Mouse (Mus musculus) myocyte (in vitro differentiated cells): ENCODE measurements around the gene Suds3. TPM values are rescaled to one million over a fixed set of nuclear protein-coding genes. Genes with fewer than 3 reads are reported as not detected.

Source experiments
- H3K27me3 ChIP-seq: one replicate; pipeline ENCODE4 v1.6.1; 2011; ENCODE audit not compliant: control insufficient read depth, insufficient read depth, insufficient read length
- H3K36me3 ChIP-seq: one replicate; pipeline ENCODE4 v1.6.1; 2011; ENCODE audit not compliant: control insufficient read depth, insufficient read depth
- H3K4me2 ChIP-seq: one replicate; pipeline ENCODE4 v1.6.1; 2011; ENCODE audit warnings: low read depth, control low read depth
- H3K4me3 ChIP-seq: one replicate; pipeline ENCODE4 v1.5.1; 2011; ENCODE audit warnings: mild to moderate bottlenecking, control low read depth, moderate library complexity
- H3K79me2 ChIP-seq: one replicate; pipeline ENCODE4 v1.6.1; 2011; ENCODE audit not compliant: control insufficient read depth, insufficient read depth
- H3ac ChIP-seq: one replicate; pipeline ENCODE4 v1.6.1; 2011; ENCODE audit not compliant: control insufficient read depth, insufficient read length
- CEBPB ChIP-seq: IDR thresholded peaks from 2 replicates; pipeline ENCODE4 v1.6.1; 2011; ENCODE audit warnings: mild to moderate bottlenecking, moderate library complexity; ENCODE audit not compliant: poor library complexity, insufficient read depth, severe bottlenecking
- E2F4 ChIP-seq: IDR thresholded peaks from one replicate; pipeline ENCODE4 v1.6.1; 2011; ENCODE audit warnings: mild to moderate bottlenecking, control low read depth, moderate library complexity; ENCODE audit not compliant: insufficient read depth
- MAX ChIP-seq: IDR thresholded peaks from one replicate; pipeline ENCODE4 v1.6.1; 2011; ENCODE audit warnings: low read depth, mild to moderate bottlenecking, control low read depth
- MYOD1 ChIP-seq, 3 experiments: IDR thresholded peaks; one replicate each; pipeline ENCODE4 v1.6.1; 2011; ENCODE audit warnings: control low read depth in 2 of 3, low read depth in 2 of 3, mild to moderate bottlenecking in 2 of 3, moderate library complexity in 1 of 3; ENCODE audit not compliant: insufficient read length in 2 of 3, control insufficient read depth in 1 of 3
- MYOG ChIP-seq, 3 experiments: IDR thresholded peaks; one replicate each; pipeline ENCODE4 v1.6.1; 2011; ENCODE audit warnings: control low read depth in 2 of 3, low read depth in 2 of 3, mild to moderate bottlenecking in 2 of 3; ENCODE audit not compliant: insufficient read length in 2 of 3, control insufficient read depth in 1 of 3, insufficient read depth in 1 of 3
- POLR2A ChIP-seq: IDR thresholded peaks from one replicate; pipeline ENCODE4 v1.6.1; 2011; ENCODE audit warnings: low read depth, mild to moderate bottlenecking, control low read depth, moderate library complexity; ENCODE audit not compliant: insufficient read length
- POLR2AphosphoS2 ChIP-seq: IDR thresholded peaks from one replicate; pipeline ENCODE4 v1.6.1; 2011; ENCODE audit warnings: low read depth, control low read depth; ENCODE audit not compliant: insufficient read length
- REST ChIP-seq: IDR thresholded peaks from one replicate; pipeline ENCODE4 v1.6.1; 2011; ENCODE audit warnings: mild to moderate bottlenecking, control low read depth, moderate library complexity; ENCODE audit not compliant: insufficient read depth, insufficient read length
- SRF ChIP-seq: IDR thresholded peaks from one replicate; pipeline ENCODE4 v1.6.1; 2011; ENCODE audit warnings: low read depth; ENCODE audit not compliant: control insufficient read depth, insufficient read length
- TCF12 ChIP-seq: IDR thresholded peaks from one replicate; pipeline ENCODE4 v1.6.1; 2011; ENCODE audit warnings: mild to moderate bottlenecking, control low read depth; ENCODE audit not compliant: poor library complexity, insufficient read depth, severe bottlenecking
- TCF3 ChIP-seq: IDR thresholded peaks from one replicate; pipeline ENCODE4 v1.6.1; 2011; ENCODE audit warnings: low read depth, control low read depth; ENCODE audit not compliant: insufficient read length
- USF1 ChIP-seq: IDR thresholded peaks from one replicate; pipeline ENCODE4 v1.6.1; 2011; ENCODE audit warnings: low read depth, mild to moderate bottlenecking, control low read depth, moderate library complexity
- polyA plus RNA-seq: library from polyadenylated mRNA; unstranded; fragments of >200 nt; fragmentation: generic; extraction: Trizol; gene quantifications from one replicate; pipeline ENCODE4 v1.2.1, GENCODE M21; 2012; ENCODE audit warnings: missing spikeins

Gene Suds3
- polyA plus RNA-seq, 1 experiment, result 77.0 TPM

DNA sequence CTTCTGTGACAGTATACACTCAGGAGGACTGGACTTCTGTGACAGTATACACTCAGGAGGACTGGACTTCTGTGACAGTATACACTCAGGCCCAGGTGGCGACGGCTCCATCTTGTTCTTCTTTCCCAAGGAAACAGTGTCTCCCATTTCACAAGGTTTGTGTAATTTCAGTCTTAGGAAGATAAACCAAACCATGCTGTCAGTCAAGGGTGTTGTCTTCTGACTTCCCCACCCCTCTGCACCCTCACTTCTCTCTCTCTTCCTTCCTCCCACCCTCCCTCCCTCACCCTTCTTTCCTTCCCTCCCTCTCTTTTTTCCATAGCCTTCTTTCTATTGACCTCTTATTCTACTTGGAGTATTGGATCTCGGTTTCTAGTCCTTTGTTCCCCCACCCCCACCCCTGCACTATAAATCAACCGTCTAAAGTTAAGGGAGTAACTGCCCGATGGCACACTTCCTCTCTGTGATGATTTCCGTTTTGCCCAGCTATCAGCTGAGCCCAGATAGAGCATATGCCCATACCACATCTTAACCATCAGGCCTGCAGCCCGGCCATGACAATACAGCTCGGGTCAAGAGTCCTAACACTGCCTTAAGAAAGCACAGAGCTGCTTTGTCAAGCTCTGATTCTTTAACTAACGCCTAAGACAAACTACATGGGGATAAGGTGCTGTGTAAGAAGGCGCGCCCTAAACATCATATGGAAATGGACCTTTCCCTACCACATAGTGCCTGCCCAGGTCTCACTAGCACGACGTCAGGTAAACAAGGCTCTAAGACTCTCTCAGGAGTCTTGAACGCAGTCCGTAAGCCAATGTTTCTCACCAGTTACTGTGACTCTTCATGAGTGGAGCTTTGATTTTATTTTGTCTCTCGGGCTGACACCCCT lies 33.4 kb upstream of the Suds3 start:
- TF ChIP-seq SRF, result no peak
- no peak for TF ChIP-seq MAX
- no peak for TF ChIP-seq REST
- no peak overlapping the region for H3K4me2 ChIP-seq
- no peaks in the 10 kb centered on the region for H3K36me3 ChIP-seq
- H3ac ChIP-seq, result no peak overlapping the region
- no peak overlapping the region for H3K4me3 ChIP-seq
- no peaks in the 10 kb centered on the region for H3K27me3 ChIP-seq
- no peaks in the 10 kb centered on the region for H3K79me2 ChIP-seq

DNA sequence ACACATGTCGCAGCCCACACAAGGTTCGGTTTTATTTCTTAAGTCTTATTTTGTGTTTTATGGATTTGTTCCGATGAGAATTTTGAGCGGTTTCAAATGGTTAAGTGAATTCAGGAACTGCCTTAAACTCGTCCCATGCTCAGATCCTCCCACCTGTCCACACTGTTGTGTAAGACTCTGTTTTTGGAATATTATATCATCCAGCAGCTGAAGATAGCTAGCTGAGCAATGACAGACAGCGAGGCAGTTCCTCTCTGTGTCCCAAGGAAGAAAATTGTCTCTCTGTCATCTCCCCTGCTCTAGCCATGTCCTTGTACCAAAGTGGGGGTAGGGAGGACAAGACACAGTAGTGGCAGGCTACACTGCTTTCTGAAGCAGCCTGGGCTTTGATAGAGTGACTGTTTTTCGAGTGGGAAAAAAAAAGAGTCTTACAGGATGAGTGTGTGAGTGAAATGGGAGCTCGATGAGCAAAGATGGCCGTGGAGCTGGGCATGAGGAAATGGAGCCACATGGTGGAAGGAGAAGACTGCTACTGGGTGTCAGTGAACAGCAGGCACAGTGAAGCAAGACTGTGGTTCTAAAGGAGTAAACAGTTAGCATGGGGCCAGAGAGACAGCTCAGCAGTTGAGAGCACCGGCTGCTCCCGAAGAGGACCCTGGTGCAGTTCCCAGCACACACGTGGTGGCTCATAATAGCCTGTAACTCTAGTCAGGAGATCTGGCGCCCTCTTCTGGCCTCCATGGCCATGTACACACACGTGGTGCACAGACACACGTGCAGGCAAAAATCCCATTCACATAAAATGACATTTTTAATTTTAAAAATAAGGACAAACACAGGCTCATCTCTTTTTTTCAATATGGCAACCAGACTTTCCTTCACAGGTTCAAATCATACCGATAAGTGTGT lies 31.5 kb upstream of the Suds3 start:
- Histone ChIP-seq H3K36me3 (no peaks in the 10 kb centered on the region), H3K4me2 (no peak overlapping the region), H3K79me2 (no peaks in the 10 kb centered on the region), H3ac (no peak overlapping the region), H3K4me3 (no peak overlapping the region), H3K27me3 (no peaks in the 10 kb centered on the region)
- TF ChIP-seq MYOD1 (IDR thresholded peaks at IDR 0.05; ENCODE audit: control insufficient read depth in 1 of 3, insufficient read length in 2 of 3, low read depth in 2 of 3) (peak; percentile 33 to 76 (median 64)), CEBPB (peak; percentile 48; the same call in 1 of the 2 replicates), E2F4 (no peak), POLR2A (no peak), MAX (no peak), MYOG (IDR thresholded peaks at IDR 0.05; ENCODE audit: control insufficient read depth in 1 of 3, insufficient read depth in 1 of 3, insufficient read length in 2 of 3, low read depth in 2 of 3) (peak in 1 of 3 experiments; percentile 90), TCF3 (no peak), POLR2AphosphoS2 (no peak), REST (no peak), TCF12 (no peak), USF1 (no peak), SRF (no peak)

DNA sequence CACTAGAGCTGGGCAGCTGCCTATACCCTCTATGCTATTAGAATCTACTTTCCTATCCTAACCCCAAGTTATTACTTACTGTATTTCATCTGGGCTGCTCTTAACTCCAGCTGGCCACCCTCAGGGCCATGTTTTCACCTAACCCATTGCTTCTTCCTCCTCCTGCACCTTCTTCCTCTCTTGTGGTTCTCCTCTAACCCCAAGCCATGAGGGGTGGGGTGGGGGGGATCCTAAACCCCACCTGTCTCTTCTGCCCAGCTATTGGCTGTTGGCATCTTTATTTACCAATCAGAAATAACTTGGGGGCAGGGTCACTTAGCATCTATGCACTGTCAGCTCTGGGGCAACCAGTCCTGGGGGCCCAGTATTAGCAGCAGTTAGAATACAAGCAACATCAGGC lies 30.3 kb upstream of the Suds3 start:
- Histone ChIP-seq H3K36me3 (no peaks in the 10 kb centered on the region), H3K27me3 (no peaks in the 10 kb centered on the region), H3ac (no peak overlapping the region), H3K79me2 (no peaks in the 10 kb centered on the region), H3K4me2 (no peak overlapping the region), H3K4me3 (no peak overlapping the region)
- TF ChIP-seq MYOD1 (IDR thresholded peaks at IDR 0.05; ENCODE audit: control insufficient read depth in 1 of 3, insufficient read length in 2 of 3, low read depth in 2 of 3) (no peak), E2F4 (no peak), TCF3 (no peak), REST (no peak), USF1 (no peak), POLR2A (no peak), SRF (no peak), POLR2AphosphoS2 (no peak), MYOG (IDR thresholded peaks at IDR 0.05; ENCODE audit: control insufficient read depth in 1 of 3, insufficient read depth in 1 of 3, insufficient read length in 2 of 3, low read depth in 2 of 3) (no peak), CEBPB (no peak), TCF12 (no peak), MAX (no peak)

DNA sequence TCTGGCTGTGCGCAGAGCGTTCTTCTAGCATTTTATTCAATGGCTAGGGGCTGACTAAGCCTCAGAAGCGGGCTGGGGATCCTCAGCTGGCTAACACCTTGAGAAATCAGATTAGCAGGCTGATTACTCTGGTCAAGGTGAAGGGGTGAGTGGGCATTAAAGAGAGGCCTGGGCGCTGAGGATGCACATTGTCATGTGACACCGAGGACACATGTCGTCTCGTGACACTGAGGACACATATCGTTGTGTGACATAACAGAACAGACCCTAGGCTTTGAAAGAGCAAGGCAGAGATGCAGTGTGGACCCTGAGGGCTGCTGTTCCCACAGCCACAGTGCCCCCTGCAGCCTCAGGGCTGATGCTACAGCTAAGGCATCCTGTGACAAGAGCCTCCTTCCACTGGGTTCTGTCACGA lies 27.8 kb upstream of the Suds3 start:
- Histone ChIP-seq H3K36me3 (no peaks in the 10 kb centered on the region), H3K4me3 (no peak overlapping the region), H3K27me3 (no peaks in the 10 kb centered on the region), H3K79me2 (no peaks in the 10 kb centered on the region), H3ac (no peak overlapping the region), H3K4me2 (no peak overlapping the region)
- TF ChIP-seq REST (no peak), USF1 (no peak), MYOG (IDR thresholded peaks at IDR 0.05; ENCODE audit: control insufficient read depth in 1 of 3, insufficient read depth in 1 of 3, insufficient read length in 2 of 3, low read depth in 2 of 3) (no peak), MAX (no peak), POLR2A (no peak), POLR2AphosphoS2 (no peak), SRF (no peak), TCF3 (no peak)
